Mouse (Mus musculus): ENCODE results near the gene Gnai3. TPM values are rescaled to one million over a fixed set of nuclear protein-coding genes. Genes with fewer than 3 reads are reported as not detected.

Gene Gnai3
- total and polyA plus RNA-seq, 2 experiments from 2014 or later: 70.8 to 93.6 TPM

DNA sequence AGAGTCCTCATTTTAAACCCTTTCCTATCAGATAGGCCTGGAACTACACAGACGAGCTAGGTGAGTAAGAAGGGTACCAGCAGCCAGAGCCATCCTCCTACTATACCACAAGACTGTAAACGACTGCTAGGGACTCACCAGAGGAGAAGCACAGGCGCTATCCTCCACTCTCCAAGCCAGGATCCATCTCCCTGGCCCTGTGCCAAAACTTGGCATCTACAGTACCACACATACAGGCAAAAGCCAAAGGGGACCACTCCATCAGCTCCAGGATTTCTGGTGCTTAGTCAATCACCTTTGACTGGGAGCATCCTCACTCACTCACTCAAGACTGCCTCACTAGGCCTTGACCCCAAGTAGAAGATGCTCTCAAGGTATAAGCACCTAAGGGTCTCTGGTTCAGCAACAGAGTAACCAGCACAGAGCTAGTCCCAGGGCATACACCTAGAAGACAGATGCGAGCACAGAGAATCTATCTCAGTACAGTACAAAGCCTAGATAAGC is 62.0 kb downstream of the Gnai3 start:
- no peak for TF ChIP-seq CTCF (IDR thresholded peaks at IDR 0.05)
- Histone ChIP-seq H3K9ac (replicated peaks; ENCODE audit: low read length, poor library complexity, severe bottlenecking) (no peak overlapping the region), H3K9me3 (ENCODE audit: low read length) (no peaks in the 10 kb centered on the region), H3K36me3 (ENCODE audit: insufficient read depth, low read length) (peaks cover 12% of the 10 kb centered on the region), H3K27me3 (ENCODE audit: insufficient read depth, low read length) (no peaks in the 10 kb centered on the region), H3K27ac (ENCODE audit: low read depth, low read length) (no peak overlapping the region), H3K4me3 (ENCODE audit: low read depth, low read length) (peak overlapping the region; percentile 65; the same call in 1 of the 2 replicates), H3K4me1 (ENCODE audit: insufficient read depth, low read length) (peaks cover 25% of the 10 kb centered on the region; the same call in 1 of the 2 replicates), H3K4me2 (ENCODE audit: low read depth, low read length, poor library complexity, severe bottlenecking) (peak overlapping the region; percentile 94; the same call in 1 of the 2 replicates)
- no peak for ATAC-seq (ENCODE audit: low FRiP score)
- no peak for DNase-seq (ENCODE audit: low spot score)
- 77% methylated on average over 4 of the region's 4 CpGs for WGBS

DNA sequence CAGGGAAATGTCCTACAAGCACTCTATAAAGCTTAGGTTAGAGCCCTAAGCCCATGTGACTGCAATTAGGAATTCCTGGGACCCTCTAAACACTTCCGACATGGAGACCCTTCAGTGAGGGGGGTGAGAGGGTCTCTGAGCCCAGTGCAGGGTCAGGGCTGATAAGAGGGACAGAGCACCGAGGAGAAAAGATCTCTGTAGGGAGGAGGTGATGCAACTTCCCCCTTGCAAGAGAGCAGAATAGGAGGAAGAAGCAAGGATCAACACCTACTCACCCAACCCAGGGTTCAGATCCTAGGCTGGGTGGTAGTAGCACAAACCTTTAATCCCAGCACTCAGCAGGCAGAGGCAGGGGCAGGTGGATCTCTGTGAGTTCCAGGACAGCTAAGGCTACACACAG is 62.8 kb downstream of the Gnai3 start:
- Histone ChIP-seq H3K4me2 (ENCODE audit: low read depth, low read length, poor library complexity, severe bottlenecking) (no peak overlapping the region), H3K4me1 (ENCODE audit: insufficient read depth, low read length) (peaks cover 25% of the 10 kb centered on the region; the same call in 1 of the 2 replicates)

DNA sequence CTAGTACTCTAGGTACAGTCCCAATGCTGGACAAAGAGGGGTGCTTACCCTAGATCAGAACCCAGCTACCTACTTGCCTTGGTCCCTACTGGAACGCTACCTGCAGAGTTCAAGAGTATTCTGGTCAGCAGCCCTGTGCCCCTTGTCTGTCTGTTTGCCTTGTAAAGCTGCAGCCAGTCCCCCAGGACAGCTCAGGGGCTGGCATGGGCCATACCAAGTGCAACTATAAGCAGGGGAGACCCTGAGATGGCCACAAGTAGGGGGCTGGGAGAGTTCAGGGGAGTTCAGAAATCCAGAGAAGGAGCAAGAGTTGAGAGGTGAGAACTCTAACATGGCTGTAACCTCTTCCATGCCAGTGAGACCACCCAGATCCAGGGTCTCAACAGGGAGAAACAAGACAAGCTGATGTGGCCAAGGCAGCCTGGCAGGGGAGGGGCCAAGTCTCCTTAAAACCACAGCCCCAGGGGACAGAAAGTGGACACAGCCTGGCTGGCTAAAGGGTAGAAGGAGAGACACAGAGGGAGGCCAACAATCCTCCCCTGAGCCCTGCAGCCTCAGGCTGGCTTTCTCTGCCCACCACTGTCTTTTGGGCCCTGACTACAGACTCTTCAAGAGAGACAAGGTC is 63.6 kb downstream of the Gnai3 start:
- Histone ChIP-seq H3K4me1 (ENCODE audit: insufficient read depth, low read length) (peaks cover 25% of the 10 kb centered on the region; the same call in 1 of the 2 replicates), H3K9ac (replicated peaks; ENCODE audit: low read length, poor library complexity, severe bottlenecking) (no peak overlapping the region), H3K4me3 (ENCODE audit: low read depth, low read length) (no peak overlapping the region; the same call in 1 of the 2 replicates), H3K9me3 (ENCODE audit: low read length) (no peaks in the 10 kb centered on the region), H3K27ac (ENCODE audit: low read depth, low read length) (0 out of 2 replicates have a peak overlapping the region, but pooled peaks have one; percentile 3), H3K36me3 (ENCODE audit: insufficient read depth, low read length) (peaks cover 22% of the 10 kb centered on the region), H3K4me2 (ENCODE audit: low read depth, low read length, poor library complexity, severe bottlenecking) (peak overlapping the region; percentile 30; the same call in 1 of the 2 replicates), H3K27me3 (ENCODE audit: insufficient read depth, low read length) (no peaks in the 10 kb centered on the region)
- 57% methylated on average over 1 of the region's 1 CpGs for WGBS
- ATAC-seq (ENCODE audit: low FRiP score) (no peak), DNase-seq (ENCODE audit: low spot score) (peak; percentile 55)
- TF ChIP-seq CTCF (IDR thresholded peaks at IDR 0.05): no peak

More for the DNA sequence above, 62.8 kb downstream of the Gnai3 start:
- 54% methylated on average over 2 of the region's 2 CpGs for WGBS
- H3K4me3 ChIP-seq (ENCODE audit: low read depth, low read length): no peak overlapping the region
- no peak for DNase-seq (ENCODE audit: low spot score)
- H3K27ac ChIP-seq (ENCODE audit: low read depth, low read length): no peak overlapping the region
- ATAC-seq (ENCODE audit: low FRiP score): no peak
- H3K27me3 ChIP-seq (ENCODE audit: insufficient read depth, low read length): no peaks in the 10 kb centered on the region
- no peak overlapping the region for H3K9ac ChIP-seq (replicated peaks; ENCODE audit: low read length, poor library complexity, severe bottlenecking)
- H3K36me3 ChIP-seq (ENCODE audit: insufficient read depth, low read length): peaks cover 18% of the 10 kb centered on the region
- no peaks in the 10 kb centered on the region for H3K9me3 ChIP-seq (ENCODE audit: low read length)
- no peak for TF ChIP-seq CTCF (IDR thresholded peaks at IDR 0.05)

DNA sequence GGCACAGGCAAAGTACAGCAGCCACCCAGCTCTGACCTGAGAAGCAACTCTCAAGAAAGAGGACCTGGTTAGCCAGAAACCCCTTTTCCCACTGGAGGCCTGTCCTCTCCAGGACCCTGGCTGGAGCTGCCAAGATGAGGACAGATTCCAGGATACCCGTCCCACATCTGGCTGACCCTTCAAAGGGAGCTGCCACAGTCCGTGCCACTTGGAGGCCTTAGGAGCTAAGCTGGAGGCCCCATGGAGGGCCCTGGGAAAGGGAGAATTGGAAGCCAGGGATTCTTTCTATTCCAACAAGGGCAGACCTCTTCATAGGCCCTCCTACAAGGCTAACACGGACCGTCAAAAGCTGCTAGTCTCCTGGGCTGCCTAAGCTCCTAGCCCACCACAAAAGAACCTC is 64.3 kb downstream of the Gnai3 start:
- Histone ChIP-seq H3K4me1 (ENCODE audit: insufficient read depth, low read length) (peaks cover 23% of the 10 kb centered on the region; the same call in 1 of the 2 replicates), H3K4me3 (ENCODE audit: low read depth, low read length) (no peak overlapping the region), H3K9me3 (ENCODE audit: low read length) (no peaks in the 10 kb centered on the region), H3K27ac (ENCODE audit: low read depth, low read length) (no peak overlapping the region), H3K36me3 (ENCODE audit: insufficient read depth, low read length) (peaks cover 28% of the 10 kb centered on the region), H3K4me2 (ENCODE audit: low read depth, low read length, poor library complexity, severe bottlenecking) (peak overlapping the region; percentile 30; the same call in 1 of the 2 replicates), H3K9ac (replicated peaks; ENCODE audit: low read length, poor library complexity, severe bottlenecking) (no peak overlapping the region), H3K27me3 (ENCODE audit: insufficient read depth, low read length) (no peaks in the 10 kb centered on the region)
- ATAC-seq (ENCODE audit: low FRiP score) (no peak), DNase-seq (ENCODE audit: low spot score) (no peak)
- WGBS: 40% methylated on average over 4 of the region's 4 CpGs
- no peak for TF ChIP-seq CTCF (IDR thresholded peaks at IDR 0.05)

DNA sequence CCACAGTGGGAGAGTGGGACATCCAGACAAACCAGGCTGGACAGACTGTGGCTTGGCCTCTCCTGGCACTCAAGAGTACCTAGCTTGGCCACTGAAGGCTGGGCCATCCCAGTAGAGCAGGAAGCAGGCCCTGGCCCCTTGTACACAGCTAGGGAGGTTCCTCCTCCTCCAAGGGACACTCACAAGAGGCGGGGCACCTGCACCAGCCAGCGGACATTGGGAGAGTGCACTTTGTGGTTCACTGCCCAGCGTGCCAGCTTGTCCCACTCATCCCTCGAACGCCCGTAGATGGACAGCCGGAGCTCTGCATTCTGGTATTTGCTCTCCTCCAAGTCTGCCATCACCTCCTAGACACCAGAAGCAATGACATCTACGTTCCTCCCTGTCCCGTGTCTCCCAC is 69.1 kb downstream of the Gnai3 start:
- DNase-seq (ENCODE audit: low spot score) (no peak), ATAC-seq (ENCODE audit: low FRiP score) (no peak)
- no peak for TF ChIP-seq CTCF (IDR thresholded peaks at IDR 0.05)
- H3K36me3 ChIP-seq (ENCODE audit: insufficient read depth, low read length): peaks cover 53% of the 10 kb centered on the region
- H3K27me3 ChIP-seq (ENCODE audit: insufficient read depth, low read length): no peaks in the 10 kb centered on the region
- no peak overlapping the region for H3K4me3 ChIP-seq (ENCODE audit: low read depth, low read length)
- WGBS: 90% methylated on average over 9 of the region's 9 CpGs
- H3K9ac ChIP-seq (replicated peaks; ENCODE audit: low read length, poor library complexity, severe bottlenecking): no peak overlapping the region
- H3K4me2 ChIP-seq (ENCODE audit: low read depth, low read length, poor library complexity, severe bottlenecking): no peak overlapping the region
- H3K4me1 ChIP-seq (ENCODE audit: insufficient read depth, low read length): no peaks in the 10 kb centered on the region
- no peak overlapping the region for H3K27ac ChIP-seq (ENCODE audit: low read depth, low read length)
- no peaks in the 10 kb centered on the region for H3K9me3 ChIP-seq (ENCODE audit: low read length)

DNA sequence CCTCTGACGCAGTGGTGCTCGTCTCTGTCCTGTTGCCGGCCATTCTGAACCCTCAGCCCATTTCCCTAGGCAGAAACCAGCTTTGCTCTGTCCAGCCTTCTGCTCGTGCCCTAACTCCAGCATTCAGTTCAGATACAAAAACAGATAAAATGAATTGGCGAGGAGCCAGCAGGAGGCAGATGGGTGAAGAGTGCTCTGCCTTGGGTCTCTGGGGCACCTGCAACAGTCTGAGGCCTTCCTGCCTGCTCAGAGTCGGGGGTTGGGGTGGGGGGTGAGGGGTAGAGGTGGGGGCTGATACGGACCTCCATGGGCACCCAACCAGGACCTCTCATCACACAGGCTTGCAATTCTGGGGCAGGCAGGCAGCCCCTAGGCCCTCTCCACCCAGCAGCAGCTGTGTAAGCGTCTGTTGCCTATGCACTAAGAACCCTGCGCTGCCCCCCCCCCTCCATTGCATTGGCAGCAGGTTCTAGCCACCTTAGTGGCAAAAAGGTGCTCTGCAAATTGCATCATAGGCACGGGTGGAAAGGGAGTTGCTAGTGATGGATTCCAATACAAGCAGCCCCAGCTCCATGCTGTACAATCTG is 72.9 kb downstream of the Gnai3 start:
- peaks cover 35% of the 10 kb centered on the region for H3K36me3 ChIP-seq (ENCODE audit: insufficient read depth, low read length)
- H3K4me2 ChIP-seq (ENCODE audit: low read depth, low read length, poor library complexity, severe bottlenecking): no peak overlapping the region
- peak; percentile 24 for DNase-seq (ENCODE audit: low spot score)
- ATAC-seq (ENCODE audit: low FRiP score): 0 out of 2 replicates have a peak, but pooled peaks have one; percentile 14
- 58% methylated on average over 10 of the region's 10 CpGs for WGBS
- no peak for TF ChIP-seq CTCF (IDR thresholded peaks at IDR 0.05)
- H3K4me1 ChIP-seq (ENCODE audit: insufficient read depth, low read length): no peaks in the 10 kb centered on the region
- no peak overlapping the region for H3K9ac ChIP-seq (replicated peaks; ENCODE audit: low read length, poor library complexity, severe bottlenecking)
- H3K27me3 ChIP-seq (ENCODE audit: insufficient read depth, low read length): no peaks in the 10 kb centered on the region
- no peak overlapping the region for H3K4me3 ChIP-seq (ENCODE audit: low read depth, low read length)
- H3K9me3 ChIP-seq (ENCODE audit: low read length): no peaks in the 10 kb centered on the region
- no peak overlapping the region for H3K27ac ChIP-seq (ENCODE audit: low read depth, low read length)
